Mouse (Mus musculus) lung, adult 2 months (tissue): ENCODE results near the gene Gm17324.
"Not testable (repeated sequence)": the region's sequence is repeated elsewhere in the genome, so short reads cannot be mapped to it uniquely, and the experiment has no call there.

ENCODE experiments used
- CTCF ChIP-seq: fragments of 200-500 bp; IDR thresholded peaks from 2 replicates; pipeline ENCODE4 v1.5.1; 2011; ENCODE audit warnings: mild to moderate bottlenecking, low read length, control low read depth; ENCODE audit not compliant: insufficient read depth
- POLR2A ChIP-seq: fragments of 200-500 bp; IDR thresholded peaks from 2 replicates; pipeline ENCODE4 v1.6.1; 2011; ENCODE audit warnings: low read depth, mild to moderate bottlenecking, control low read depth, low read length, borderline replicate concordance; ENCODE audit errors: extremely low read depth

GRCm38 (mm10) chr9:78480227-78480626 lies 31.6 kb upstream of the Gm17324 start:
- not testable (repeated sequence) for TF ChIP-seq CTCF, POLR2A
